Mouse (Mus musculus) hindbrain, postnatal 0 days (tissue): Measurements from ENCODE around the gene Gm28051. TPM values are rescaled to one million over a fixed set of nuclear protein-coding genes. Genes with fewer than 3 reads are reported as not detected.
A peak's percentile ranks its signal among the peaks of the same experiment; 100 is the strongest.

Experiments
- ATAC-seq: fragments of 200-750 bp; cut with Nextera tagmentation; 2 replicates; pipeline ENCODE4 v1.8.0; 2017; ENCODE audit warnings: mild to moderate bottlenecking, moderate TSS enrichment, moderate library complexity
- DNase-seq: peaks from one replicate; pipeline ENCODE4 v3.0.0-alpha.2; 2015; ENCODE audit warnings: low spot score
- H3K27ac ChIP-seq: fragments of 300-500 bp; sonication (generic); 2 replicates; pipeline ENCODE4 v1.5.1; 2014; ENCODE audit warnings: mild to moderate bottlenecking
- H3K27me3 ChIP-seq: fragments of 300-500 bp; sonication (generic); 2 replicates; pipeline ENCODE4 v1.6.1; 2014; ENCODE audit warnings: low read length, mixed read lengths; ENCODE audit not compliant: insufficient read depth
- H3K36me3 ChIP-seq: fragments of 300-500 bp; sonication (generic); 2 replicates; pipeline ENCODE4 v1.6.1; 2014; ENCODE audit warnings: low read length, mixed read lengths; ENCODE audit not compliant: insufficient read depth
- H3K4me1 ChIP-seq: fragments of 300-500 bp; sonication (generic); 2 replicates; pipeline ENCODE4 v1.6.1; 2014; ENCODE audit warnings: antibody characterized with exemption, low read length, mixed read lengths; ENCODE audit not compliant: insufficient read depth
- H3K4me2 ChIP-seq: fragments of 300-500 bp; sonication (generic); 2 replicates; pipeline ENCODE4 v1.6.1; 2014; ENCODE audit warnings: low read depth, mild to moderate bottlenecking, low read length, moderate library complexity, mixed read lengths
- H3K4me3 ChIP-seq: fragments of 300-500 bp; sonication (generic); 2 replicates; pipeline ENCODE4 v1.5.1; 2014; ENCODE audit warnings: low read length
- H3K9ac ChIP-seq: fragments of 300-500 bp; sonication (generic); replicated peaks from 2 replicates; pipeline ENCODE4 v1.6.1; 2014; ENCODE audit warnings: mild to moderate bottlenecking, low read length, moderate library complexity, mixed read lengths
- H3K9me3 ChIP-seq: fragments of 300-500 bp; sonication (generic); 2 replicates; pipeline ENCODE4 v1.6.1; 2016; ENCODE audit warnings: low read length, mixed read lengths
- CTCF ChIP-seq: IDR thresholded peaks from 2 replicates; pipeline ENCODE4 v1.5.1; 2016; ENCODE audit warnings: antibody characterized with exemption, control low read depth, low read depth
- WGBS: fragments of 180-500 bp; shearing (Covaris S2); extraction: QIAGEN DNeasy Blood & Tissue Kit; methylation state at CpG from one replicate; pipeline ENCODE4 v1.1.7; 2014; 5-methylcytosine and 5-hydroxymethylcytosine counted together
- polyA plus RNA-seq: library from polyadenylated mRNA; unstranded; fragments of >200 nt; fragmentation: Nextera tagmentation; extraction: Ambion mirVana; gene quantifications from 2 replicates; pipeline ENCODE4 v1.2.1, GENCODE M21; 2015
- total RNA-seq: library from RNA; depleted of rRNA; stranded (reverse); fragments of >200 nt; gene quantifications from 2 replicates; pipeline ENCODE4 v1.2.3, GENCODE M21; 2014

The Gm28051 gene
- total and polyA plus RNA-seq, 2 experiments from 2014 or later = not detected

DNA sequence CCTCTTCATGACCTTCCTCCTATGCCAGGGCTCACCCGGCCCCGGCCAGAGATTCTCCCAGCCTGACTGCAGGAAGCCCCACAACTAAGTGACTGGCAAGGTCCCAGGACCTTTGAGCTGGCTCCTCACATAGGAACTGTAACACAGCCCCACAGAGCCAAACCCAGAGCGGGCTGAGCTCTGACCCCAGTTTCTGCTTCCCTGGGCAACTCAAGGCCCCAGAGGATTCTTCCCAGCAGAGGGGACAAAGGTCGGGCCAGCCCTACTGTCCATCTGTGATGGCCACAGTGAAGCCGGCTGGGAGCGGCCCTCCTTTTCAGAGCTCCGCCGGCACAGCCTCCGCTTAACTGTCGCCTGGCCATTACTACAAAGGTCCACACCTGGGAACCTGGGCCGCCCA lies 66.4 kb downstream of the Gm28051 start:
- Histone ChIP-seq H3K36me3 (no peaks in the 10 kb centered on the region), H3K4me2 (no peak overlapping the region), H3K4me1 (peaks cover 14% of the 10 kb centered on the region), H3K9ac (no peak overlapping the region), H3K9me3 (no peaks in the 10 kb centered on the region), H3K27ac (no peak overlapping the region), H3K4me3 (no peak overlapping the region), H3K27me3 (no peaks in the 10 kb centered on the region)
- 55% methylated on average over 11 of the region's 11 CpGs for WGBS
- DNase-seq = peak; percentile 25
- no peak for TF ChIP-seq CTCF
- ATAC-seq = 0 out of 2 replicates have a peak, but pooled peaks have one; percentile 24

DNA sequence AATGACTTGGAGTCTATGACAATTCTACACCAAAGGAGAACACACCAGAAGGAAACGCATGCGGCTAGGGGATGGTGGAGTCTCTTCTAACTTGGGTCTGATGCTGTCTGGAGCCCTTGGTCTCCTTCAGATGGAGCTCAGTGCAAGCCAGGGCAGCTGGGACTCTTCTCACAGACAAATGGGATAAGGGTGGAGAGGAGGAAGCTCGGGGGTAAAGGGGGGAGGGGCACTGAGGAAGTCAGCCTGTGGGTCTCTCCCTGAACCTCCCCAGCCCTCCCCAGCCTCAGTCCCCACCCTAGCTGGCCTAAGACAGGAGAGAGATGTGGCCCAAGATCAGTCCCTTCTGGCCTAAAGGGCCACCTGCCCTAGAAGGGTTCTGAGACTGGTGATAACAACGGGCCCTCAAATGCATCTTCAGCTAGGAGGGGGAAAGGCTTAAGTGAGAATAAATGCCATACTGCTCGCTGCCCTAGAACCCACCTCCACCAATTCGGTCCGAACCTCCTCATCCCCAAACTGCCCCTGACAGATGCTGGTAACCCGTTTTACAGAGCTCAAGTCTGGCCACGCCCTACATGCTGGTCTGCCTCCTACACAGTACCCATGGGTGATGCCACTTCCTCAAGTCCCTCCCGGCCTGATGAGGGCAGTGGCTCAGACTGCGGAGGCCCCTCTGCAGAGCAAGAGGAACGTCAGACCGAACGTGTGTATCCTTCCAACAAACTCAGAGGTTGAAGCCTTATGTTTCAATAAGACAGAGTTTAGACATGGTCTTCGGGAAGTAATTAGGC lies 67.6 kb downstream of the Gm28051 start:
- H3K9ac ChIP-seq = no peak overlapping the region
- DNase-seq = no peak

GRCm38 (mm10) chr12:102686321-102686720 lies 71.2 kb downstream of the Gm28051 start:
- no peak overlapping the region for H3K9ac ChIP-seq
- no peak overlapping the region for H3K4me3 ChIP-seq
- WGBS = 96% methylated on average over 5 of the region's 5 CpGs
- no peak for DNase-seq
- ATAC-seq = no peak
- H3K27me3 ChIP-seq = no peaks in the 10 kb centered on the region
- H3K4me1 ChIP-seq = peaks cover 19% of the 10 kb centered on the region
- TF ChIP-seq CTCF = no peak
- H3K27ac ChIP-seq = no peak overlapping the region
- no peak overlapping the region for H3K4me2 ChIP-seq
- no peaks in the 10 kb centered on the region for H3K36me3 ChIP-seq
- no peaks in the 10 kb centered on the region for H3K9me3 ChIP-seq

More for the DNA sequence above, 67.6 kb downstream of the Gm28051 start:
- H3K4me2 ChIP-seq = no peak overlapping the region
- no peak for ATAC-seq
- no peaks in the 10 kb centered on the region for H3K9me3 ChIP-seq
- H3K36me3 ChIP-seq = no peaks in the 10 kb centered on the region
- 86% methylated on average over 15 of the region's 15 CpGs for WGBS
- no peak for TF ChIP-seq CTCF
- H3K27me3 ChIP-seq = no peaks in the 10 kb centered on the region
- H3K27ac ChIP-seq = no peak overlapping the region
- H3K4me1 ChIP-seq = peaks cover 10% of the 10 kb centered on the region
- H3K4me3 ChIP-seq = no peak overlapping the region

GRCm38 (mm10) chr12:102685523-102685931 lies 72.0 kb downstream of the Gm28051 start:
- no peaks in the 10 kb centered on the region for H3K36me3 ChIP-seq
- WGBS = 24% methylated on average over 9 of the region's 9 CpGs
- no peaks in the 10 kb centered on the region for H3K9me3 ChIP-seq
- H3K4me3 ChIP-seq = no peak overlapping the region
- H3K4me2 ChIP-seq = no peak overlapping the region
- TF ChIP-seq CTCF = no peak
- H3K27ac ChIP-seq = peak overlapping the region; percentile 60; the same call in 1 of the 2 replicates
- no peak overlapping the region for H3K9ac ChIP-seq
- peak; percentile 55; the same call in 1 of the 2 replicates for ATAC-seq
- H3K27me3 ChIP-seq = no peaks in the 10 kb centered on the region
- DNase-seq = peak; percentile 53
- peaks cover 19% of the 10 kb centered on the region for H3K4me1 ChIP-seq

DNA sequence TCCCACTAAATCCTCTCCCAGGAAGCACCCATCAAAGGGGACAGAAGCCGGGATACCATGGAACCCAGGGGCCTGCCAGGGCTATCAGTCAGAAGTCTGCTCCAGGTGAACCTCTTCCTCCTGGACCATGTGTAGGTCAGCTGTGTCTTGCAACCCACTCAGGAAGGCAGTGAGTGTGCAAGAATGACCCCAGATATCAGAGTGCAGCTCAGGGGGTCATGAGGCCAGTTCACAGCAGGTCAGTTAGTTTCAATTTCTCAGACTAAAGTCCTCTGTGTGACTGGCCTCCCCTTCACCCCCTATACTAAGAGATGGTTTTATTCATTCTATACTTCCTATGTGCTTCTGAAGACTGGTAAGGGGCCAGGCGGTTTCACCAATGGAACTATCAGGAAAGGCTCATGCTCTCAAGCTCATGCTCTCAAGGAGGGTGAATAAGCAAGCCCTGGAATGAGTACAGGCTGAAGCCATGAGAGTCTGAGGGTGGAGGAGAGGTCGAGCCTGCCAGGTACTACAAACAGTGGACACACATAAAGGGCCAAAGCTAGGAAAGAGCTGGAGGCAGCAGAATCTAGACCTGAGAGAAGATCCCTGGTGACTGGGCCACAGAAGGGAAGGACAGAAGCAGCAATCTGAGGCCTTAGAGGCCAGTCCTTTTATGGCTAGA lies 72.7 kb downstream of the Gm28051 start:
- H3K4me1 ChIP-seq = peaks cover 24% of the 10 kb centered on the region
- no peak overlapping the region for H3K9ac ChIP-seq
- DNase-seq (no peak), ATAC-seq (no peak)
- no peaks in the 10 kb centered on the region for H3K36me3 ChIP-seq
- H3K27ac ChIP-seq = peak overlapping the region; percentile 60
- H3K9me3 ChIP-seq = no peaks in the 10 kb centered on the region
- H3K4me3 ChIP-seq = no peak overlapping the region
- no peak overlapping the region for H3K4me2 ChIP-seq
- H3K27me3 ChIP-seq = no peaks in the 10 kb centered on the region
- no peak for TF ChIP-seq CTCF
- 71% methylated on average over 3 of the region's 3 CpGs for WGBS

DNA sequence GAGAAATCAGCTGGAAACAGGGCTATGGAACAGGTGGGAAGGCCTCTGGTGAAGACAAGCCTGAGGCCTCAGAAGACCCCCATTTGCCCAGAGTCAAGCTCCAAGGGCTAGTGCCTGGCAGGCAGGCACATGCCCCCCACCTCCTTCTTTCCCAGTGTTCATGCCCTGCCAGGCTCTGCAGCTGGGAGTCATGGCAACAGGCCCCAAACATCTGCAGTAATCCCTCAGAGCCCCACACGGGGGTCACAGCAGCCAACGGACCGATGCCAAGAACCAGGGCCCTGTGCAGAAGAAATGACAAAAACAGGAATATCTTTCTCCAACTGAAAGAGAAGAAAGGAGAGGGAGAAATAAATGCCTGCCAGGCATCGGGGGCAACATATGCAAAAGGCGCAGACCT lies 73.6 kb downstream of the Gm28051 start:
- no peaks in the 10 kb centered on the region for H3K36me3 ChIP-seq
- ATAC-seq (0 out of 2 replicates have a peak, but pooled peaks have one; percentile 52), DNase-seq (peak; percentile 56)
- H3K9me3 ChIP-seq = no peaks in the 10 kb centered on the region
- H3K4me2 ChIP-seq = no peak overlapping the region
- no peak overlapping the region for H3K4me3 ChIP-seq
- peaks cover 30% of the 10 kb centered on the region for H3K4me1 ChIP-seq
- 31% methylated on average over 5 of the region's 5 CpGs for WGBS
- 0 out of 2 replicates have a peak overlapping the region, but pooled peaks have one; percentile 3 for H3K27ac ChIP-seq
- peak; percentile 25; the same call in 1 of the 2 replicates for TF ChIP-seq CTCF
- no peak overlapping the region for H3K9ac ChIP-seq
- no peaks in the 10 kb centered on the region for H3K27me3 ChIP-seq
